Comparison of ENCODE assay signal across 11 mouse cellular contexts in the genomic region with DNA sequence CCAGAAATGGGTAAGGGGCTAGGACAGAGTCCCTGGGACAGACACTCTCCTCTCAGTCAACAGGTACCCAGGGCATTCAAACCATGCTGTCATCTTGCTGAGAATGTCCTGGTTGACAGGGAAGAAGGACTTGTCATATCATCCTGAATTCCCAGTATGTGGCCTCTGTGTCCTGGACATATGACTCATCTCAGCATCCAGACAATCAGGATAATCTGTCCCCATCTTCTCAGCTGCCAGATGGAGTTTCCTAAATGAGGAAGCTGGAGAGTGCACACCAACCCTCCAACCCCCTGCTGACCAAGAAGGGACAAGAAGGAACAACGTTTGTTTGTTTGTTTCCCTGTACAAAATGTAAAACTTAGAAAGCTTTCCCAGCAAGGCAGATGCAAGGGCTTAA.
"Had no signal": no experiment of that assay in that cellular context is flagged by ENCODE, and none has a peak within 500 bp of the region (broad histone marks: within the 10 kb centered on the region; RNA-seq: fewer than 3 reads in every experiment).

No protein-coding gene starts in this region.

- DNase-seq: gastrocnemius, postnatal 14 days; heart, adult 18-20 months; heart, postnatal 10 days; heart, postnatal 4 days; kidney, adult 18-20 months; kidney, adult 8-10 months; kidney, postnatal 10 days; kidney, postnatal 25 days; kidney, postnatal 4 days; liver; liver, embryonic 13.5 days had no signal
